Mouse (Mus musculus): ENCODE results near the gene Farp1.

Gene Farp1

DNA sequence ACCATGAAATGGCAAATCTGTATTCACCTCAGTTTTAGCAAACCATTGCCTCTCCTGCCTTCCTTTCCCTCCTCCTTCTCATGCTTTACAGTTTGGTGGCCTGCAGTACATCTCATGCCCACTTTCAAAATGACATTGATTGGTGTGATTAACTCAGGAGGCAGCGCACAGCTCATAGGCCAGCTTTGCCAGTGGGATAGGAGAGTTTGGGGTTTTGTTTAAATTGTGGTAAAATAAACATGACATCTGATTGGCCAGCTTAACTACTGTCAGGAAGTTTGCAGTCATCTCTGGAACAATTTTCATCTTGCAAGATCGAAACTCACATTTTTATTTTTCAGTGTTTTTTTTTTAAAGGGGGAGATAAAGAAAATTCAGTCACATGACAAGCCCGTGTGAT lies 112.0 kb downstream of the Farp1 start:
- DNase-seq = no peak

DNA sequence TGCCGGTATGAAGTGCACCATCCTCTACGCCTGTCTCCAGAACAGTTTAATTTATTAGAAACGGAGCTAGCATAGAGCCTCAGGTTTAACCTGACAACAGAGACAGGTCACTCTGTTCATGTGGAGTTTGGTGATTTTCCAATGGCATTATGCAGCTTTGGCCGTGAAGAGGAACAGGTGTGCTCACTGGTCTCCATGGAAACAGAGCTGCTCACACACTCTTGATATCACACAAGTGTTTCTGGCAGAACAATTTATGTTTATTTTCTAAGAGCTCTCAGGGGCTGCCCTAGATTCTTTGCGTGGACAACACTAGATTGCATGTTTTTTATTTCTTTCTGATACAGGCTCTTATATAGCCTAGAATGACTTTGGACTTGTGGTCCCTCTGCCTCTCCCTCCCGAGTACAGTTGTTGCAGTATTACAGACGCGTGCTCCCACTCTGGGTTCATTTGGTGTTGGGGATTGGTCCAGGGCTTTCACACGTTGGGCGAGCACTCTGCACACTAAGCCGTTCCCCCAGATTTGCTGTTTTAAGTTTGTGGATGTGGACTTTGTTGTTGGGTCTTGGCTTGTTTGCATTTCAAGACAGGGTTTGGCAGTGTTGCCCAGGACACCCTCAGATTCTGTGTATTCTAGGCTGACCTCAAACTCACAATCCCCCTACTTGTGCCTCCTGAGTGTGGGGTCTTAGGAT lies 113.2 kb downstream of the Farp1 start:
- DNase-seq = peak in 1 of 2 experiments; percentile 46

DNA sequence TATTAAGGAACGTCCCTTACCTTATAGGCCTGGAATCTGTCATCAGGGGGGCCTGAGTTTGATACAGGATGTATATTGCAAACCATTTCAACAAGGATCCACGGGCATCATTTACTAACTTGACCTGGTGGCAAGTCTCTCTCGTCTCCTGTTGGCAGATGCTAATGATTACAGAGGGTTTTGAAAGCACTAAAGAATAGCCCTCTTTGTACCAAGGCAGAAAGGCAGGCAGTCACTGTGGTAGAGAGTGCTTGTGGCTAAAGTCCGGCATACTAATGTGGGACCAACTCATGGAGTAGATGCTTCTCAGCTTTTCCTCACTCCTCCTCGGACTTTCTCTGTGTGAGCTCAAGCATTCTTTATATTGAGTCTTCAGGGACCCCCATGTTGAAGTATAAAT lies 115.0 kb downstream of the Farp1 start:
- no peak for DNase-seq

DNA sequence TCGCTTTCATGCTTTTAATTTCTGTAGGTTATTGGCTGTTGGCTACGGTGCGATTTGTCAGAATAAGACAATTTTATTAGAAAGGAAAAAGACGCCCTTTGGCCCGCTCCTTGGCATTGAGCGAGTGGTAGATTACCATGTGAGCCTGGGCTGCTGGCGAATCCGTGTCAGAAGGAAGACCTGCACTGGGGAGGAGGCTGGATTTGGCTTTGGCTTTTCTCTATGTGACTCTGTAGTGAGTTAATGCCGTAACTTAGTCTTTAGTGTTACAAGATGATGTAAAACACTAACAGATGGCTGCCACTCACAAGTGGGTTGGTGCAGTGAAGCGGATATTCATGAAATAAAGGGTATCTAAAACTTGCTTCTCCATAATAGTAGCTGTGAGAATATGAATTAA lies 116.8 kb downstream of the Farp1 start:
- DNase-seq = no peak

DNA sequence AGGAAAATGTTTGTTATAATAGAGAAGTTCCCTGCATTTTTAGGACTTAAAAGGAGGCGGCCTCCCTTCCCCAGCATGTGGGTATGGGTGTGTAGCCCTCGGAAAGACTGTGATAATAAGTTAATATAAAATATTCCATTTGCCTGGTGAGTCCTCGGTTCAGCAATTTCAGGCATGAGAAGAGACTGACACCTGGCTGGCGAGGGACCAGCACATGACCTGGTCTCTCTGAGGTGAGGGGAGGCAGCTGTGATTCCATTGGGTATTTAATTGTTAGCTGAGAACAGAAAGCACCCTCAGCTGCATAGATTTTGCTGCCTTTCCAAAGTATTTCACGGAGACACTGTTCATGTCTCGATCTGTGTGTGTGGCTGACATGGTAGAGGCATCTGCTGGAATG lies 117.8 kb downstream of the Farp1 start:
- no peak for DNase-seq

DNA sequence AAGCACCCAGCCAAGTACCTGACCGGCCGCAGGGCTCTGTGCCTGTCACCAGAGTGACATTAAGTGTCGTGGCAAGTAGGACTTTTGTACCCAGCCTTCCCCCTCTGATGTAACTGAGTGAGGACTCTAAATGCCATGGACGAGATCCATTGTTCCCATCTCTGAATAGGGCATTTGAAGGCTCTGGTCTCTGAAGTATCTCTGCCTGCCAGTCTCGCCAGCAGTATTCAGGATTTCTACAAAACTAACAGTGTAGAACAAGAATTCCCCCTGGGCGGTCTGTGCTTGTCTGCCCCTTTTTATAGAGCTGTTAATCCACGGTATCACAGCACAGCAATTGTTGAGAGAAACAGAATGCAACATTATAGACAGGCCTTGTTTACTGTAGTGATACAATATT lies 118.3 kb downstream of the Farp1 start:
- no peak for DNase-seq

DNA sequence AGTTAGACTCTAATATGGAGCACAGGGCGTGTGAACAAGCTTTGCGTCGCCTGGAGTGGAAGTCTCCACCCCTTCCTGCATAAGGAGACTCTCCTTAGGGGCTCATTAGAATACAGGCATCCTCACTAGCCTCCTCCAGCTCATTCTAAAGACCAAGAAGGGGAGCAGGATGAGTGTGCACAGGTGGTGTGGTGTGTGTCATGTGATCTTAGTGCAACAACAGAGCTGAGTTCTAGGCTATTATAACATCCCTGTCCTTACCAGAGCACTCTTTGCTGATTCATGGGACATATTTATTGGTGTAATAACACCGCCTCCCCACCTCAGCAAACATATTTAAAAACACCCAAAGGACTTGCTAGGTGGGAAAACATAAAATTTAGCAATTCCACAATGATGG lies 120.2 kb downstream of the Farp1 start:
- DNase-seq = no peak

DNA sequence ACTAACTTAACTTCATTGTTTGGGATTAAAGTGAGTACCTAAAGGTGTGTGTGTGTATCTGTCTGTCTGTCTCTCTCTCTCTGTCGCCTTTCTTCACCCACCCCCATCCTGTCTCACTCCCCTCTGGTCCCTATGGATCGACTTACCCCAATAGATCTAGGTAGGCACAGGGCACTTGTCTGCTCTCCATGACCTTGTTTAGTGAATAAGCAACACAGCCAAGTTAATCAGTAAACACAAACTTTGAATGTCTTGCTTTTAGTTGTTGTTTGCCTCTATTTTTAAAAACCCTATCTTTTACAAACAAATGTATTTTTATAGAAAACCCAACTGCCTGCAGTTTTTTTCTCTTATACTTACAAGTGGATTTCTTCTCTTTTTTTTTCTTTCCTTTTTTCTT lies 123.6 kb downstream of the Farp1 start:
- no peak for DNase-seq

DNA sequence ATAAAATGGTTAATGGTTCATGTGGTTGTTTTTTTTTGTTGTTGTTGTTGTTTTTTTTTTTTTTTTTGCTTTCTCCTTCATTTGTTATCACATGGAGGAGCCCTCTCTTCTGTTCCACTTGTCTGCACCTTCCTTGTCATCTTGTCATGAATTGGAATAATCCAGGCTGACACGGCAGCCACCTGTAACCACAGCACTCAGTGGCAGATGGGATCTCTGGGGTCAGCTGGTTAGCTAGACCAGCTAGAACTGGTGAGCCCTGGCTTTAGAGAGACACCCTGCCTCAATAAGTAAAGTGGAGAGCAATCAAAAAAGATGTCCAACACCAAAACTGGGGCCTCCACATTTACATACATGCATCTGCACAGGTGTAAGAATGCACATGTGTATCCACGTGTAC lies 127.8 kb downstream of the Farp1 start:
- no peak for DNase-seq

DNA sequence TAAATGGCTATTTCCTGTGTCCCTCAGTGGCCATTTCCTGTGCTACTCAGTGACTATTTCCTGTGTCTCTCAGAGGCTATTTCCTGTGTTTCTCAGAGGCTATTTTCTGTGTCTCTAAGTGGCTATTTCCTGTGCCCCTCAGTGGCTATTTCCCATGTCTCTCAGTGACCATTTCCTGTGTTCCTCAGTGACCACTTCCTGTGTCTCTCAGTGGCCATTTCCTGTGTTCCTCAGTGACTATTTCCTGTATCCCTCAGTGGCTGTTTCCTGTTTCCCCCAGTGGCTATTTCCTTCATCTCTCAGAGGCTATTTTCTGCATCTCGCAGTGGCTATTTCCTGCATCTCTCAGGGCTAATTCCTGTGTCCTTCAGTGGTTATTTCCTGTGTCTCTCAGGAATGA lies 129.9 kb downstream of the Farp1 start:
- DNase-seq = no peak

DNA sequence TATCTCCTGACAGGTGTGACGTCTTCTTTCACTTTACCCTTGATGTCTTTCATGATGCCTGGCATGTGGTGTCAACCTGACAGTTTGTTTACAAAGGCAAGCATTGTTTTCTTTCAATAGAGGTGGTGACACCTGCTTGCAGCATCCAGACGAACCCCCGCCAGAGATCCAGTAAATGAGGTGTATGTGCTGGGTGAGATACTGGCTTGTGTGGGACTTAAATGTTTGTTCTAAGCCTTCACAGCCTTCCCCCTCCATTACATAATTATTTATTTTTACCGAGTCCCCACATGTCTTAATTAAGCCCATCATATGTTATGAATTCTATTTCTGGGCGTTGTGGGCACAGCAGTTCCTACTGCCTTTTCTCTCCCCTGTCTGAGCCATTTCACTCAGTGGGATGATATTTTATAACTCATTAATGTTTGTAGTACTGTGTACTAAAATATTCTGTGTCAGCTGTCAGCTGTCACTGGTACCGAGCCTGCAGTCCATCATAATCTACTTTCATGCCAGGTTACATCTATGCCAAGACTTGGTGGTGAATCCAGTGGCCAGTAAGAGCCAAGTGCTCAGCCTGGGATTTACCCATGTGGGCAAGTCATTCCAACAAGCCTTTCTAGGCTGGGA lies 130.5 kb downstream of the Farp1 start:
- DNase-seq = peak in 1 of 2 experiments; percentile 46

DNA sequence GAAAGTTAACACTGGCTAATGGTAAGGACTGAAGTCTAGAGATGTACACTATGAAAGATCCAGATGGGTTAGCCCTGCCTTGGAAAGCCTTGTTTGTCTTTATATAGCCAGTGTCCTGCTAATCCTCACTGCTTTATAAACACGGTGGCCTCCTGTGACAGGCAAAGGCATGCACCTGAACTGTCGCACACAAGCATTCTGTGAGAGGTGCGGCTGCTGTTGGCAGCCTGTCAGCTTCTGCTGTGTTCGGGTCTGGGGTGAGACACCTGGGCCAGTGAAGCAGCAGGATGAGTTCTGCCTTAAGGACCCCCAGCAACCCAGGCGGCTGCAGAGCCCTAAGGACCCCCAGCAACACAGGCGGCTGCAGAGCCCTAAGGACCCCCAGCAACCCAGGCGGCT lies 131.0 kb downstream of the Farp1 start:
- DNase-seq = peak in 1 of 2 experiments; percentile 43

DNA sequence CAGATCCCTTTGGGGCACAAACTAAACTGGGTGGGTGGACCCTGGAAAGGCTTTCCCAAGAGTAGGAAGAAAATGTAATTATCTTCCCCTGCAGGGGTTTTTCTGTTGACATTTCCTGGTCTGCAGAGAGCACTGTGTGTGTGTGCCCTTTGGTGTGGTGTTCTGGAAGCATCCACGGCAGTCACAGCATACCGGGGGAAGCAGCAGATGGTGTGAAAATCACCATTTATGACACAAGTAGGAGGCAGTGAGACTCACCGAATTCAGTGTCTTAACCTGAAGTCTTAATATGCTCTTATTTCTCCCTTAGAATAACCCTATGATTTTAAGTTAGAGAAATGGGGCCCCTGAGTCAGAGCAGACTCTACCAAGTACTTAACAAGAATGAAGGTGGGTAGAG lies 133.7 kb downstream of the Farp1 start:
- DNase-seq = no peak

DNA sequence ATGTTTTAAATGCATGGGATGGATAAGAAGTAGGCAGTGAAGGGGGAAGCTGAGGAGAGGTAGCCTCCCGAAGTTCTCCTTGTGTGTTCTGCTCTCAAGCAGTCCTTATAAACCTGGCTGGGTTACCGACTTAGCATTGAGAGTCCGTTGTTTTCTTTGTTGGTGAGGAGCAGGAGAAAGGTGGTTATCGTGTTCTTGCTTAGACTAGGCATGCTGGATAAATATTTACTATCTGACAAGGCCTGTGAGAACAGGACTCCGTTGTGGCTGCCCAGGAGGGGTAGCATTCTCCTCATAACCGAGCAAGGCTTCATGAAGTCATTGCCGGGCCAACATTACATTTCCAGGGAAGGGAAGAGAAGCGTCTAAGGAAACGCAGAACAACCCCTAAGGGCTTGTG lies 135.3 kb downstream of the Farp1 start:
- DNase-seq = no peak

DNA sequence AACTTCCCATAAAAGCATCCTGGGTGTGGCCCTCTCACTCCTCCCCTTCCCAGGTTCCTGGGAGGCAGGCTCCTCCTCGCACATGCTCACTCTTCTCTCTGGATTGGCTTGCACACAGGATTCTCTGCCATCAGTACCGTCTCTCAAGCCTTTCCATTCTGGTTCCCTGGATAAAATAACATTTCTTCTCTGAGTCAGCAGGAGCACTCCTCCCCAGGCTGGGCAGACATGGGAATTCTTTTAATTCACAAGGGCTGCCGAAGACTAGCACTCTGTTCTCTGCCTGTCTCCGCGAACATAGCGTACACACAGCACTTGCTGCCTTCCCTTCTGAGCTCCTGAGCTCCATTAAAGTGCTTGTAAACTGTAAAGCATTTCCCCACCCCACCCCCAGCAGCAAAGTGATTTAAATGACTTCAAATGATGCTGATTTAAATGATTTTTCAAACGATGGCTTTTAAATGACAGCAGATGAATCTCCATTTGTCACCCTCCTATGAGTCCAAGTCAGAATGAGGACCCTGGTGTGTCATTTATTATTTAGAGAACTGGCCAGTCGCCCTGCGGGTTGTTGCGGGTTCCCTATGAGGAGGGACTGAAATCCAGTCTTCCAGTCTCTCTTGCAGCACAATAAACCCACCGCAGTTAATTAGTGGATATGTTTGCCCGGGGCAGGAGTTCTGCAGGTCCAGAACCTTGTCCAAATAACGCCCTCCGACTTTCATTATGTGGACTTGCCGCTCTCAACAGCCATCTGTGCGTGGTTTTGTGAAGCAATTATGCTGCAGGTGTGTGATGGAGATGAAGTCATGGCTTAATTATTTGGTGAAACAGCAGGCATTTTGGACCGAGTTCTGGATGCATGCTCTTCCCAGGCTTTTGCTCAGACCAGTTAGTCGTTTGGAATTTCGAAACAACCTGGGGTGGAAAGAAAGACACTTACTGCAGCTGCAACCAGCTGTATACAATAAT lies 137.4 kb downstream of the Farp1 start:
- peak; percentile 63 for DNase-seq

DNA sequence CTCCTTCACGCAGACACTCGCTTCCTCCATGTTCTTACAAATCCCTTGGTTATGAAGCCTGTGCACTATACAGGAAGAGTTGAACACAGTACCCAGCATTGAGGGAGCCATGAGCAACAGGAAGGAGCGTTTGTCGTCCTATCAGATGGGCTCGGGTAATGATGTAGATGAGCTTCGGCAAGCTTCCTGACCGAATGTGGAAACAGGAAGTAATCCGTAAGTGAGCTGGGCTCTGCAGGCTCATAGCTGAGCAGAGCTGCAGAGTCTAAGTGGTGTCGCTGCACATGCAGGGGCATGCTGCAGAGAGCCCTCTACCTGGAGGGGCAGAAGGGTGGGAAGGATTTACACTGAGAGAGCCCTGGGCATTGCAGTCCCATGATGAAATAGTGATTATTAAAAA lies 140.4 kb downstream of the Farp1 start:
- no peak for DNase-seq

DNA sequence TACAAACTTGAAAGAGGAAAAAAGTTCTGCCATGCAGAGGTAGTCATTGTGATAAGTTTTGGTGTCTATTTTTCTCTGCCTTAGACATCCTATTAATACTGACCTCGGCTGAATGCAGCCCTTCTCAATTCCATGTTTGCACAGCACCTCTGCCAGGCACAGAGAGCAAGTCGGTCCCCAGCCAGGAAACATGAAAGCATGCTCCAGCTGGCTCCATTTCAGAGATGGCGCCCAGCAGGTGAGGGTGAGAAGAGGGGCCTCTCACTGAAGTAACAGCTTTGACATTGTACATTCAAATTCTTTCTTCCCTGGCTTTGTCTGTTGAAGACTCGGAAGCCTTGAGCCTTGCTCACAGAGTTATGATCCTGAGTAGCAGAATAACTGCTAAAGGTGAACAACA lies 140.9 kb downstream of the Farp1 start:
- DNase-seq = peak; percentile 67 to 77

DNA sequence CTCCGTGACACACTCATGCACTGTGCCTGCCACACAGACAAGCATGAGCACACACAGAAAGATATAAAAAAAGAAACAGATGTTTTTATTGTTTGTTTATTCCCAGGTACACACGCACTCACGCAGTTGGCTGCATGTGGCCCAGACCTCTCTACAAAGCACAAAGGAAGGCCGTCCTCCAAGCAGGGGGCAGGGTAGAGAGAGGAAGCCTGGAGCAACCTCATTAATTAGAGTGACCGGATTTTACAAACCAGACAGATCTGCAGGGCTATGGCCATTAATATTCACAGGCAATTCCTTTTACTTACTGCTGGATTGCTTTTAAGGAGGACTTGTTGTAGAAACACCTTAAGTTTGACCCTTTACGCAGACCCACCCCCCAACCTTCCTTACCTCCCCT lies 142.9 kb downstream of the Farp1 start:
- DNase-seq = no peak

DNA sequence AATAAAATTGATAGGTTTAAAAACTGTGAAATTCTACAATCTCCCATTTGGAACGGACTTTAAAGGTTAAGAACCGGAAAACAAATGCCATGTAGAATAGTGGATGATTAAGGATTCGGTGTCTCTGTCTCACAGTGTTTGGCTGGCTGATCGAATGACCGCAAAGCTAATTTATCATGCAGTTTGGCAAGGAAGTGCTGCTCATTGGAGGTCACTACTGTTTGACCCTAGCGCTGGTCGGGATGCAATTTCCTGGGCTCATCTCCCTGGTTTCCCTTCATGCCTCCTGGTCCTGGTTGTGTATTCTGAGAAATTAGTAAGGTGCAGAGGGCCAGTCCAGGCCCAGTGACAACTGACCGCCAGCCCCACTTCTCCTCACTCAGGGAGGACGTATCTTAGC lies 145.6 kb downstream of the Farp1 start:
- no peak for DNase-seq

DNA sequence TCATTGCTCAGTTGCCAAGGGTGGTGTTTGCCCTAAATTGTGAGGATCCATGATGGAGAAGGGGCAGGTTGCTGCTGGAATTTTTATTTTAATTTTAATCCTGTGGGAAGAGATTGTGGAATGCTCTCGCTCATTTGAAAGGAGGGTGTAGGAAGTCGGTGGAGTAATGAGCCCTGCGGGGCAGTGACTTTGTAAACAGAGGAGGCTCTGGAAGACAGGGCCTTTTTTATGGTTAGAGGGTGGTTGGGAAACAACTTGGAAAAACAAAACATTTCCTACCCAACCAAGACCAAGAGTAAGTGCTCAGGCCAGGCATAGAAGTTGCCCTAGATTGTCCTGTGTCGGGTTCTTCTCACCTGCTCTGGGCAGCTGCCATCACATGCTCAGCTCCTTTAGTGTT lies 146.8 kb downstream of the Farp1 start:
- DNase-seq = no peak

DNA sequence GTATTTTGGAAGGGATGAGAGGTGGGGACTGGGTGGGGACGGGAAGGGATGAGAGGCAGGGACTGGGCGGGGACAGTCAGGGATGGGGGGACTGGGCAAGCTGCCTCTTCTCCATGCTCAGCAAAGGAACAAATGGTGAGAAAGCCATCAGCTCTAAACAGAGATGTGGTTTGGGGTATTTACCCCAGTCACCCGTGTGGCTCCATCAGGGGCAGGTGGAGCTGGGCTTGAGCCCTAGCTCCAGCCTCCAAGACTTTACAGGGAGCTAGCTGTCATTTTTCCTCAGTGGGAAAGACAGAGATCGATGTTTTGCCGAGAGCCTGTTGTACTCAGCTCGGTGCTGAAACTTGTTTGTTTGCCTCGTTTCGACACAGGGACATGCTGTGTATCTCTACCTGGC lies 148.0 kb downstream of the Farp1 start:
- DNase-seq = no peak

DNA sequence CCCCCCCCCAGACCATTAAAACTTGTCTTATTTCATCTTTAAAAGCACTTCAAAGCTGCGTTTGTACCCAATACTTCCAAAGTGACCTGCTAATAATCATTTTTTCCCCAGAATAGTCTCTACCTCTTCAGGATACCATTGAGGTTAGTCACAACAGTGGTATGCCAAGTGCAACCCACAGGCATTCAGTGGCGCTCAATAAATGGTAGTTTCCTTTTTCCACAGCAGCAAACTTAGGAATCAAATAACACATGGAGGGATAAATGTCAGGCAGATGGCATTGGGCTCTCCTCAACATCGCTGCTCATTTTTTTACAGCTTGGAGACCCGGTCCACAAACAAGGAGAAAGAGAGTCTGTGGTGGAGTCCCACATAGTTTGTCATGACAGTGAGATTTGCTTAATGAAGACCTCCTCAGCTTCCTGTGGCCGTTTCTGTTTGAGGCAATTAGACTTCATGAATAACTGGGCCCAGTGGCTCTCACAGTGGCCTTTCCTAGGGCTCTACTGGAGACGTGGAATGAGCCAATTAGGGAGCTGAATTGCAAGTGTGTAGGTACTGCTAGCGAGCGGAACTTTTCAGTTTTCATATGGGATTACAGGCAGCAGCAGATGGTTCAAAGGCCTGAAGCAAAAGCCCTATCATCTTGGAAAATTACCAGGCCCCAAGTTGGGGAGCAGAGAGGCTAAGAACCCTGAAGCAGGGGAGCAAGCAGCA lies 148.6 kb downstream of the Farp1 start:
- DNase-seq = no peak

DNA sequence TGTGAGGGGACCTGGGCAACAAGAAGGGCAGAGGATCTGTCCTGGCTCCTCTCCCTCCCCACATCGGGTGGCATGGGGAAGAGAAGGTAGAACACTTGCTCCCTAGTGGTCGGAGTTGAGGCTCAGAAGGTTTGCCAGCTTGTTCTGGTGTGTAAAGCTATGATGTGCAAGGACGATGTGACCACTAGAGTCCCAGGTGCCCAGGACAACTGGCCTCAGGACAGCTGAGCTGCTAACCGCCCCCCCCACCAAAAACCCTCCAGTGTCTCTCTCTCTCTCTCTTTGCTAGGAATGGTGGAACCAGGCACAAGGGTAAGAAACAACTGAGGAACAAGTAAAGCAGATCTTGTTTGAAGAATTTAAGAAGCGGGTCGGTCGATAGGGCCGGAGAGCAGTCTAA lies 149.4 kb downstream of the Farp1 start:
- no peak for DNase-seq
